Mouse (Mus musculus) T-helper 17 cell (primary cell): ENCODE results near the gene Gm9945.

ENCODE experiments used
- in situ Hi-C, 2 experiments: fragments of 300-600 bp; cut with MboI, MseI; formaldehyde crosslinking; loops; 1 replicate in 1 of 2; 2 replicates in 1 of 2; pipeline ENCODE4 v1.15.1; 2025; ENCODE audit warnings: high pct_unique_total_duplicates in 2 of 2

The Gm9945 gene

DNA sequence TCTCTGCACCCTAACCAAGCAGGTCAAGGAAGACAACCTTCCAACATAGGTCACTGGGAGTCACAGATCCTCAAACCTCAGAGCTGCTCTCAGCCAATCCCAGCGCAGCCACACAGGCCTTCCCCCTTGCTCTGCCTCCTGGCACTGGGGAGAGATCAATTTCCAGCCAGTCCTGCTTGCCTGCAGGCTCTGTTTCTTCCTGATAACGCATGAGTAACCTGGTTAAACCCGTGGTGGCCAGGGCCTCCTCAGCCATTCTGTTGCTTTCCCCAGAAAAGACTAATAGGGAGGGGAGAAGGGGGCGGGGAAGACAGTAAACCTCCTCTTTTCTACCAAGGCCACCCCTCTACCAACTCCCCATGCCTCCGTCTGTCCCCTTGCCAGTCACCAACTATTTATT, 18.2 kb upstream of the Gm9945 start:
- in situ Hi-C loops = no loop called here

DNA sequence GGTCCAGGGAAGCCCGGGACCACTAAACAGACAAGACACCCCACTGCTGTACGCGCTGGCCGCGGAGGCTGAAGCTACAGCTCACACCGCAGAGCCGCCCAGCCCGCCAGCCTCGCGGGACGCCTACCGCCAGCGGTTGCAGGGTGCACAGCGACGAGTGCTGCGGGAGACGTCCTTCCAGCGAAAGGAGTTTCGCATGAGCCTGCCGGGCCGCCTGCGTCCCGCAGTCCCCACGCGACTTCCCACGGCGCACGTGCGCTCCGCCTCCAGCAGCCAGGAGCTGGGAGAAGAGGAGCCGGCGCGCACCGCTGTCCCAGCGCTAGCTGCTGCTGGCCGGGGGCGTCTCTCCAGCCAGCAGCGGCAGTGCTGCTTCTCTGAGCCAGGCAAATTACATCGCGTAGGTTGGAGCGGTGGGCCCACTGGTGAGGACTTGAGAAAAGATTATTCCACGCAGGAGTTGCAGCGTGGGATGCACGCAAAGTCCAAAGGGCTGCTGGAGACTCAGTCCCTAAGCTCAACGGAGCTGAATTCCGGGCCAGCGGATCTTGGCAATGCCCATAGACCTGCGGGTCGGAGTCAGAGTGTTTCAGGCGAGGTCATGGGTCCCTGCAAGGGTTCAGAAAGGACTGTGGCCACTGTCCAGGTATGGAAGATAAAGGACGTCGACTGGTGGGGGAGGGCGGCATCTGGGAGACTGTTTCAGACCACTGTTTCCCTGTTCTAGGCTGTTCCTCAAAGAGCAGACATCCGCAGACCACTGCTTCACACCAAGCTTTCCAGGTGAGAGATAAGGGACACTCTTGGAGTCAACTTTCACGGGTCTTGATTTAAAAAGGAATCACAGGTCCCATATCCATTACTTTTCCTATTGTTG, 16.2 kb upstream of the Gm9945 start:
- in situ Hi-C loops = no loop called here

DNA sequence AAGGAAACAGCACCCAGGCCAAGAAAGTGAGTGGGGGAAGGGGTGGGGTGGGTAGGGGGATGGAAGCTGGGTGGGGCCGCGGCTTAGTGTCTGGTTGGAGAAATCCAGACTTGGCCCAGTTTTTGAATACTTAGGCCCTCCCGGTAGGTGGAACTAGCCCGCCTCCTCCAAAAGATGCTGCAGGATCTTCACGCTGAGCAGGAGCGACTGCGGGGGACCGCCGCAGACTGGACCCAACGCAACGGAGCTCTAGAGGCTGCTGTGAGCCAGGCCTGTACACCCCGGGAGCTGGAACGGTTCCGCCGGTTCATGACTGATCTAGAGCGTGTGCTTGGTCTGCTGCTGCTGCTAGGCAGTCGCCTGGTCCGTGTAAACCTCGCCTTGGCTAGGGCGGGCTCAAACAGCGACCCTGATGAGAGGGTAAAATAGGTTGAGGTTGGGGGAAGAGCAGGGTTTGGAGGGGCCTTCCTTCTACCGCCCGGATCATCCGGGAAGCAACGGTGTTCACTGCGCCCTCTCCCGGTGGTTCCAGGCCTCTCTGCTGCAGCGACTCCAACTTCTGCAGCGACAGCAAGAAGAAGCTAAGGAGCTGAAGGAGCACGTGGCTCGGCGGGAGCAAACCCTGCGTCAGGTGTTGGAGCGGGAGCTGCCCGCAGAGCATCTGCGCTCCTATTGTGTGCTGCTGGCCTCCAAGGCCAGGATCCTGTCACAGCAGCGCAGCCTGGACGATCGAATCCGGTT, 13.6 kb upstream of the Gm9945 start:
- in situ Hi-C loops = loop anchor here in 1 of 2 experiments (5.0 kb wide), 1 partner anchor 271 kb away; no protein-coding TSS in a partner anchor

DNA sequence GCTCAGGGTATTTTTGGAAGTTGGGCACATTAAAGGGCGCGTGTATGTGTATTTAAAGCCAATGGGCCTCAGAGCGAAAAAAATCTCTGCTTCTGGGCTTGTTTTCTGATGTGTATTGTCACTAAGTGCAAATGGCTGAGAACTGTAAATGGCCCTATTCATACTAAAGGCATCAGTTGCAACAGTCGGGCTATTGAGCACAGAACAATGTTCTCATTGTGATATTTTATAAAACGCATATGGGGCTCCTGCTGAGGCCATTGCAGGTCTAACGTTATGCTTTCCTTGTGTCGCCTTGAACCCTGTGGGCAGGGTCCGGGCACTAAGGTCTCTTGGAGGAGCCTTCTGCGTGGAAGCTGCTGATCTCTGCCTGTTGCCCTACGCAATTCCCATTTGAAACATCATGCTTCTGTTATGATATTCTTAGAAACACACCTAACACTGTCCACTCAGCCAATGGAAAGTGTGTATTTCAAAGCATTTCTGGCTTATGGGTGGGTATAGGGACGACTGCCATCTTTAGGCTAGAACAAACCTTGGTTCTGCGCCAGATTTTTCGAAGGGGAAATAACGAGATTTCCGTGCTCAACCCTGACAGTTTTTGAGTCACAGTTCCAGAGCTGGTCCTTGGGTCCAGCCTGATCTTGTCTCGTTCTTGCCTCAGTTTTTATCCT, 10.5 kb upstream of the Gm9945 start:
- in situ Hi-C loops = loop anchor here in 1 of 2 experiments (5.0 kb wide), 1 partner anchor 268 kb away; no protein-coding TSS in a partner anchor

DNA sequence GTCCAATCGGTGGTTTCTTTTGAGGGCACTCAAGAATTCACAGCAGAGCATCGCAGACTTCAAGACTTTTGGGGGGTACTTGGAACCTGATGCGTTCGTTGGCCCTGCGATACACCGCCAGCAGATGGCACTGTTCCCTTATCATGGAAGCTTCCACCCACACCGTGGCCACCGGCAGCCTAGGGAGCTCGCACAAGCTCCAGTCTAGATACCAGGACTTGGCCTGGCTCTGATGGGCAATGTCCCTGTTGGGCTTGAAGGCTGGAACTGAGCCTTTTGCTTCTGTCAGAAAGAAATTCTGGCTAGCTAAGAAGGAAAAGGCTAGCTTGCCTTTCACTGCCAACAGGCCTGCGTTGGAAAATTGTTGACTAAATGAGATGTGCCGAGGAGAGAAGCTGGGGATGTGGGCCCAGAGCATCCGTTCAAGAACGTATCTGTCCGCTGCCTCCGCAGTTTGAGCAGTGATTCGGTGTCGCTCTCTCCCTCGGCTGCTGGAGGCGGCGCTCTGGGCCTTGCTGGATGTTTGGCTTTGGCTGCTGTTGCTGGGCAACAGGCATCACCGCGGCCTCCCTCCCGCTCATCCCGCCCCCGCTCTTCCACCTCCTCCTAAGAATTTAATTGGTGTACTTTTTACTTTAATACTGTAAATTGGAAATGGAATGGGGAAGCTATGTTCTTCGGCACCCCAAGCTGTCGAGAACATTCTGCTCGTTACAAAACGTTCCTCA, 9.8 kb upstream of the Gm9945 start, which contains the start of gene Gm9837:
Gene Gm9837 (minus strand): TSS at position 512 of the 728 bp plus-strand sequence.
- in situ Hi-C loops = loop anchor here in 1 of 2 experiments (5.0 kb wide), 1 partner anchor 267 kb away; no protein-coding TSS in a partner anchor

DNA sequence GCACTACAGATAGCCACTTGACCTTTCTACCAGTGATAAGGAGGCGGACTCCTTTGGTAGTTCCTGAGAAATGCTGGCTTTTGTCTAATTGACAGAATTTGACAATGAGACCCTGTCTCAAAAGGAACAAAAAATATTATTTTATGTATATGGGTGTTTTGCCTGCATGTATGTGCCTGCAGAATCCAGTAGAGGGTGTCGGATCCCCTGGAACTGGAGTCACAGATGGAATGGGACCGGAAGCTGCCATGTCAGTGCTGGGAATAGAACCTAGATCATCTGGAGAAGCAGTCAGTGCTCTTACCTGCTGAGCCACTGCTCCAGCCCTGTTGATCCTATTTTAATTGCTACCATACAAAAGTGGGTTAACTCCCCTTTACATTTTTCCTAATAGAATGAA, 7.3 kb upstream of the Gm9945 start:
- in situ Hi-C loops = no loop called here

DNA sequence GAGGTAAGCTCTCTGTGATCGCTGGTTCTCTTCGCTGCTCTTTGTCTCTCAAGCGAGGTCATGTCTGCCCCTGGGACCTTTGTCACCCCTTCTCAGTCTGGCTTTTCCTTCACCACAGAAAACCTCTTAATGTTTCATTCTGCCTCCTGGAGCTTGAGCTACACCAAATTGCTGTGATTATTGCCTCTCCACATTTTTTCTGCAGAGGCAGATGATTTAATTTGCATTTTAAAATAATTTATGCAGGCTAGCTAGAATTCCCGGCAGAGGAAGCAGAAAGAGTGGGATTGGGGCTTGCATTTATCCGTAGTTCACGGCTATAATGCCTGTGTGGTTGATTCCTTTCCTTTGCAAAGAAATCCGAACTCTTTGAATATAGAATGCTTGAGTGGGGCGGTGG, 4.3 kb upstream of the Gm9945 start:
- in situ Hi-C loops = no loop called here

DNA sequence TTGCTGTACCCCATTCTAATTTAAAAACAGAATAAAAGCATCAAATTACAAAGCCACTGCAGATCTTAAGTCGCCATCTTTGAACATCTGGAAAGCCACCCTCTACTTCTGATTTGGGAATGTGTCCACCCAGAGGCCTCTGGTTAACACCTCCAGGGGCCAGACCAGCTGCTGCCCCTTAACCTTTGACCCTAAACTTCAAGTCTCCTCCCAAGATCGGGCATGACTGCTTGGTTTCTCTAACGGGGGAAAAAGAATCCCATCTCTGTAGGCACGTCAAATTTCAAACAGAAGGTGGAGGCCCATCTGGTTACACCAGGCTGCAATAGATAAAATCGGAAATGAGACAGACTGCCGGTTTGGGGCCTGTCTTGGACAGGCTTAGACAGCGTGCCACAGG, 2.1 kb upstream of the Gm9945 start:
- in situ Hi-C loops = no loop called here

DNA sequence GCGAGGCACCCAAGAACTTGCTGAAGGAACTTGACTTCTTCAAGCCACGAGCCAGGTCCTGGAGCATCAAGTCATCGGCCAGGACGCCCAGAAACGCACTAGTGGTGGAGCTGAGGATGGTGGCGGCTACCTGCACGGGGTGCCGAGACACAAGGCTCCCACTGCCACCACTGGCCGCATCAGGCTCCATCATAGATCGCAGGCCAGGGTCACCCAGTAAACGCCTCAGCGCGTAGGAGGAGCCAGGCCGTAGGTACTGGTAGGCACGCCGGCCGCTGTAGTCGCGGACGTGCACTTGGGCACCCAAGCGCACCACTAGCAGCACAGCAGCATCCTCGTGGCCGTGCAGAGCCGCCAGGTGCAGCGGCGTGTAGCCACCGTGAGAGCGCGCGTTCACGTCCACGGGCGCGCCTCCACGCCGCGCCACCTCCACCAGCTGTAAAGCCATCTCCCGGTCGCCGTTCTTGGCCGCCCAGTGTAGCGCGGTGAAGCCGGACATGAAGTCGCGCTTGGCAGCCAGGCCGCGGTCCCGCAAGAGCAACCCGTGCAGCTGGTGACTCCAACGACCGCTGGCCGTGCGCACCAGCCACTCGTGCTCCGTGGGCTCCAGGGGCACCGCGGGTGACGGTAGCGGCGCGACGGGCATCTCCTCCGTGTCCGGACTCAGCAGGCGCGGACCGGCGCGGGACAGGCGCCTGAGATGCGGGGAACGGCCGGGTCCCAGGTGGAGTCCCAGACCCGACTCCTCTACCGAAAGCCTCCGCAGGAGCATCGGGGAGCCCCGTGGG, 1.4 kb upstream of the Gm9945 start:
- in situ Hi-C loops = no loop called here

DNA sequence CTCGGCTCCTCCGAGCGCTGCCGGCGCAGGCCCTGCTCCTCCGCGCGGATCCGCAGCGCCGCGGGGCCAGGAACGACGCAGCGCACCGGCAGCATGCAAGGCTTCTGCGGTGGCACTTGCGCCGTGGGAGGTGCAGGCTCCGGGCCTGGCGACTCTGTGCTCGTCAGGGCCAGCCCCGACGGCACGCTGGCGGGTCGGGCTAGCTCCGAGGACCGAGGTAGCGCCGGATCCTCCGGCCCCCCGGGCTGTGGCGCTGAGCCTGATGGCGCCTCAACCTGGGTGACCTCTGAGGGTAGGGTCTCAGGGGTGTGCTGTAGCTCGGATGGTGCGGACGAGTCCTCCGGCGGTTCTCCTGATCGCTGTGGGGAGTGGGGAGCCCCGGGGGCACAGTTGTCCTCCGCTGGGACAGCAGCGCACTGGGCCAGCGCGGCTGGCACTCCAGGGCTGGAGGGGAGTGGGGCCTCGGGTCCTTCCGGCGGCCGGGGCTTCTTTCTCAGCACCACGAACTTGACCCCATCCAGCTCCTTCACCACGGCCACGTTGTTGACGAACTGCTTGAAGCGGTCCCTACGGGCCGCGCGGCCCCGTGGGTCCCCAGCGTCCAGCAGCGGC, 689 bp upstream of the Gm9945 start:
- in situ Hi-C loops = no loop called here

DNA sequence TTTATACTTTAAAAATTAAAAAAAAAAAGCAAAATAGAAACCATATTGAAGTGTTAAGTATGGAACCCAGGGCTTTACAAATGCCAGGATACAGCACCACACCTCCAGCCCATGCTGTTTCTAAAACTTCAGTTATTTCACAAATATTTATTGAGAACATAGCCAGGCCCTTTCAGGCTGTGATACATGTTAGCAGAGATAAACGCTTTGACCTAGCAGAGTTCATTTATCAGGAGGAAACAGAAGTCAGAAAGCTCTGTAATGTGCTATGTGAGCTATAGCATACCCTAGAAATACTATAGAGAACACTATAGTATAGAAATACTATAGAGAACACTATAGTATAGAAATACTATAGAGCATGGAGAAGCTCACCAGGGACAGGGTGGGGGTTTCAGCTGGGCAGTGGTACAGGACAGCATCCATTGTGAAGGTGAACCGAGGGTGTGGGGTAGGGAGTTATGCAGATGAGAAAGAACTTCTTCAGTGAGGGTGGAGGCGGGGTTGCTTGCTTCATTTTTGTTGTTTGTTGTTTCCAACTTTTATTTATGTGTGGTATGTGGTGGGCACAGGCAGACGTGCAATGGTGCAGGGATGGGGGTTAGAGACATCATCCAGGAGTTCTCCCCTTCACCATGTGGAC, 1.2 kb downstream of the Gm9945 start:
- in situ Hi-C loops = no loop called here

DNA sequence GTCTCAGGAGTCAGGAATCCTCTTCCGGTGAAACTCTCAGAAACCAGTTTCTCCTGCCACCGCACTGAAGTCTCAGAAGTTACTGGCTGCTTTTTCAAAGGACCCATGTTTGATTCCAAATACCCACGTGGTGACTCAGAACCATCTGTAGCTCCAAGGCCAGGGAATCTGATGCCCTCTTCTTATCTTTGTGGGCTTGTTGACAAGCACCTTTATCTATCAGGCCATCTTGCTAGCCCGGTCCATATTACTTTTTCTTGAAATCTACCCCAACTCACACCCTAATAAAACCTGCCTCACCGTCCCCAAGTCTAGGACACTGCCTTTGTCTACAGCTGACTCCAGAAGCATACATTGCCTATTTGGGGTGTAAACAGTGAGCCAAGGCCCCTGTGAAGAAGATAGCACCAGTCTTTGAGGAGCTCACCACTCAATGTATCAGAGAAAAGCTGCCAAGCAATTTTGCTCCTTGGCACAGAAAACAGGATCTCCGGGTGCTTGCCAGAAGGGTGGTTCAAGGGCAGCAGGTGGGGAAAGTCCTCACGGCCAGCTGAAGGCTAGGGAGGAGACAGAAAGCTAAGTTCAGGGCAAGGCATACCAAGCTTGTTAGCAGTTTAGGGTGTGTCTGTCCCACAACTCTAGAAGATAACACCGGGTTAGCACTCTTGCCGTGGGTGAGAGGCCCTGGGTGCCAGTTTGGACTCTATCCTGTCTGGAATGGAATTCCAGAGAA, 3.4 kb downstream of the Gm9945 start:
- in situ Hi-C loops = no loop called here

DNA sequence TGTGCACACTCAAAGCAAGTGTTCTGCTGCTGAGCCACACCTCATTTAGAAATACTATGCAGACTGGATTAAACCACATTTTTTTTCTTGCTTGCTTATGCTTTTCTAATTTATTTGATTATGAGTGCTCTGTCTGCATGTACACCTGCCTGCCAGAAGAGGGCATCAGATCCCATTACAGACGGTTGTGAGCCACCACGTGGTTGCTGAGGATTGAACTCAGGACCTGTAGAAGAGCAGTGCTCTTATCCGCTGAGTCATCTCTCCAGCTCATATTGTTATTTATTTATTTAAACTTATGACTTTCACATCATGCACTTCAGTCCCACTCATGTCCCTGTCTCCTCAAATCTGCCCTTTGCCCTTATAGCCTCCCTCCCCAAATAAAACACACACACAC, 5.8 kb downstream of the Gm9945 start:
- in situ Hi-C loops = no loop called here

DNA sequence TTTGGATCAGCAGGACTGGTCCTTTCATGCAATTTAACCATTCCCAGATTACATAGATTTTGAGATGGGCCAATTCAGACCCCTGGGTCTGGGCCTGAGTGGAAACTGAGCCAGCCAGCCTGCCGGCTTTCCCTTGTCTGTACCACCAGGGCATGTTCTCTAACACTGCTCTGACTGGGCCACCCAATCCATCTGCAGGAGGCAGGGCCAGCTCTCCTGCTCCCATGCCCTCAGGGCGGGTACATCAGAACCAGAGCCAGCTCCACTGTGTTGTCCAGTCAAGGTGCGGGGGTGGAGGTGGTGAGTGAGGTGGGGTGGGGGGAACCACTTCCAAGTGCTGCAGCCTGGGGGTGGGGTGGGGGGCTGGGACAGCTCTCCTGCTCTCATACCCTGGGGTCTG, 6.4 kb downstream of the Gm9945 start:
- in situ Hi-C loops = no loop called here

DNA sequence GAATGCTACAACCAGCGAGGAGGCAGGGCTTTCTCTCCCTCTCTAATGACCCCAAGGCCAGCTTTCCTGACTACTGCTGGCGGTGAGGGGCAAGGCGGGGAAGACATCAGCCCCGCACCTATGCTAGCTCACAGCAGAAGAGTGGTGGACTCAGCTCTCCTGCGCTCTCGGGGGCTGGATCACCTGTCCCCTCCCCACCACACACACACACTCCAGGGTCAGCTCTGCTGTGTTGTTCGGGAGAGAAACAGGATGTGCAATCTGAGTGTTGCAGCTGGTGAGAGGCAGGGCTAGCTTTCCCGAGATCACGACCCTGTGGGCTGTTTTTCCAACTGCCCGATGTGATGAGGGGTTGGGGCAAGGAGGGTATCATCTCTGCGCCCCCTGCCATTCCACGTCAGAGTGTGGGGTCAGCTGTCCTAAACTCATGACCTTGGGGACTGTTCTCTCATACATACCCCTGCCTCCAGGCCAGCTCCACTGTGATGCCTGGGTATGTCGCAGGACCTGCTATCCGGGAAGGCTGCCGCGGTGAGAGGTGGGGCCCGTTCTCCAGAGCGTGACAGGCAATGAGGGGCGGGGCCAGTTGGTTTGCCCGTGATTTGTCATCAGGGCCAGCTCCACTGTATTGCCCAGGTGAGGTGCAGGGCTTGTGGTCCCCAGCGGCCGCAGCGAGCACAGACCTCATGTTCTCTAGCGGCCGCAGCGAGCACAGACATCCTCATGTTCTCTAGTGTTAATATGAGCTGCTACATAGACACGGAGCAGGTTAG, 7.0 kb downstream of the Gm9945 start:
- in situ Hi-C loops = no loop called here

DNA sequence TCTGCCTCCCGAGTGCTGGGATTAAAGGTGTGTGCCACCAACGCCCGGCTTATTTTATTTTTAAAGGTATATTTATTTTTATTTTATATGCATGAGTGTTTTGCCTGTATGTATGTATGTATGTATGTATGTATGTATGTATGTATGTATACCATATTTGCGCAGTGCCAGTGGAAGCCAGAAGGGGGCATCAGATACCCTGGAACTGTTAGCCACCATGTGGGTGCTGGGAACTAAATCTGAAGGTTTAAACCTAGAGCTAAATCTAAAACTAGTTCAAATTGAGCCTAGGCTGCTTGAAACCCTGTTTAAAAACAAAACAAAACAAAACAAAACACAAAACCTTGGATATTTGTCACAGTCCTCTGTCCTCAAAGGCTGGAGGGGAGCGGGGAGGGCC, 9.0 kb downstream of the Gm9945 start:
- in situ Hi-C loops = no loop called here

DNA sequence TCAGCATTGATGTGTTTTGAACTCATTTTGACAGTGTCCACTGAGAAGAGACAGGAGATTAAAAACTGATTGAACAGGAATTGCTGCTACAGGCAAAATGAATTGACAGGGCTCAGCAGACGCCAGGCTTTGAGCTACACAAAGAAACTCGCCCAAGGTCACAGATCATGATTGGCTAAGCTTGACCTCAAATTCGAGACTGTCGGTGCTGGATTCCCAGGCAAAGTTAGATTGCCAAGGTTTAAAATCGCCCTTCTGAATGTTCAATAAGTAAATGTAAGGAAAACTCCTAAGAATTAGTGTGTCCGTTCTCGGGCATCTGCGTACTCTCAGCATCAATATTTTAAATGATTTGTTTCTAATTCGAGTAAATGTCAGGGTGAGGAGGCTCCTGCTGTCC, 9.5 kb downstream of the Gm9945 start:
- in situ Hi-C loops = no loop called here

DNA sequence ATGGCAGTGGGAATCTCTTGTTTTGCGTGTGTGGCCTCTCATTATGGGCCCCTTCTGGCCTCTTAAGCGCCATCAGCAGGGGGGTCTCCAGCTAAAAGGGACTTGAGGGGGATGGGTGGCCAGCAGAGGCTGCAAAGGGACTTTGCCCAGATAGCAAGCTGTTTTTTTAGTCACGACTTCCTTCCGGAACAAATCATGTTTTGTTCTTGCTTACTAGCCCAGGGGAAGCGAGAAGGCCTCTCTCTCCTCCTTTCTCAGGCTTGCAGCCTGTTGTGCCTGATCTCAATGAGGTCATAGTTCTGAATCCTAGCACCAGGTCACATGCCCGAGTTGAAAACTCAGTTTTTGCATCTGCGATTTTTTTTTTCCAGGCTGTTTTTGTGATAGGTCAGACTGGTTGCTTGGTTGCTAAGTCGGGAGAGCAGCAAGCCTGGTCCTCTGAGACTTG, 12.0 kb downstream of the Gm9945 start:
- in situ Hi-C loops = no loop called here
